Mouse (Mus musculus): ENCODE results near the gene Cdh23.

DNA sequence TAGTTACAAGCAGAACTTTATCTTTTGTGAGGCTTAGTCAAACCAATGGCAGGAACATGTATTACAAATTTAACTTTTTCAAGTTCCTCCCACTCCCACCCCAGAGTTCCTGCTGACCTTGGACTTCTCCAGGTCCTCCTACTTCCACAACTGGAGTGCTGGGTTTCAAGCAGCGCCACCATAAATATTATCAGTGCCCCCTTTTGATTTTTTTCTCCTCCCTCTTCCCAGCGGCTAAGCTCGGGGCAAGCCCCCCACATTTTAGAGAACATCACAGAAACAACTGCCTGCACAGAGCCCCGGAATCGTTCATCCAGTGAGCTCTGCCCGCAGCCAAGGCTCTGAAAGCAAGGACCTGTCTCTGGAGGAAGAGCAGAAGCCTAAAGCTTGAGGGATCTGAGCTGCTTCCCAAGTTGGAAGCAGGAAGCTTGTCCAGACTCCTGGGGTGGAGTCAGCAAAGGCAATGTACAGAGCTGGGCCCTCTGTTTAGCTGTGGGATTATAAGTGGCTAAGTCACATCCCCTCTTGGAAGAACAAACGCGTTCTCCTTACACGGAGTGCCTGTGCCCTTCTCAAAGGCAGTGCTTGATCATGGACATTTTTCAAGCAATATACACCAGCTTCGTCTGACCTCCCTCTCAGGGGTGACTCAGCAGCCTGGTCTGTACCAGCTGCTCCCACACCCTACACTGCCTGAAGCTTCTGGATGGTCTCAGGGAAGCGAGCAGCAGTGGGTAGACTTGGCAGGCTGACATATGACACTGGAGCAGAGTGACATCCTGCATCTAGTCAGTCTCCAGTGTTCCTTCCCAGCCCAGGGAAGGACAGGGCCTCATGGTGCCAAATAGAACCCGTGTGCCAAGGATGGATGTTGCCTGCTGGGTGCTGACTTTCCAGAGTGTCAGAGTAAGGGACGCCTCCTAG, 426.9 kb downstream of the Cdh23 start:
- TF ChIP-seq CTCF (IDR thresholded peaks at IDR 0.05; ENCODE audit: low read depth, low read length) (no peak), POLR2A (IDR thresholded peaks at IDR 0.05; ENCODE audit: borderline replicate concordance, low read depth, low read length) (no peak)

Measured in bone marrow macrophage, adult 2 months (primary cell).